Mouse (Mus musculus): ENCODE measurements around the gene Cyp2t4. TPM values are rescaled to one million over a fixed set of nuclear protein-coding genes. Genes with fewer than 3 reads are reported as not detected.

Gene Cyp2t4
- total and polyA plus RNA-seq, 3 experiments = 0.28 TPM; not detected in 2

GRCm38 (mm10) chr7:27131387-27131786, 22.1 kb upstream of the Cyp2t4 start:
- no peak for DNase-seq (ENCODE audit: low read depth, low spot score)
- peak; percentile 27 to 34 (median 33); a peak in 4 of 6 replicates for TF ChIP-seq CTCF (IDR thresholded peaks at IDR 0.05 in 2 of 3, conservative IDR thresholded peaks at IDR 0.05 in 1 of 3; ENCODE audit: control insufficient read depth in 1 of 3, insufficient read depth in 1 of 3, low read depth in 2 of 3, low read length in 3 of 3, poor library complexity in 1 of 3, severe bottlenecking in 1 of 3)
- no peak for TF ChIP-seq ZC3H11A (IDR thresholded peaks at IDR 0.05; ENCODE audit: low read depth, low read length)
- no peak for TF ChIP-seq SMC3 (IDR thresholded peaks at IDR 0.05; ENCODE audit: low read depth, low read length)
- no peak for TF ChIP-seq GATA1 (IDR thresholded peaks at IDR 0.05; ENCODE audit: low read depth, low read length)
- no peak for TF ChIP-seq MXI1 (IDR thresholded peaks at IDR 0.05; ENCODE audit: low read depth, low read length)
- Histone ChIP-seq H3K9ac (ENCODE audit: control insufficient read depth, low read depth, low read length, poor library complexity, severe bottlenecking) (no peak overlapping the region), H3K9me3 (replicated peaks; ENCODE audit: insufficient read depth, low read length) (no peaks in the 10 kb centered on the region), H3K27ac (ENCODE audit: control insufficient read depth, low read depth, low read length) (no peak overlapping the region), H3K79me2 (ENCODE audit: control insufficient read depth, insufficient read depth, low read length, poor library complexity) (no peaks in the 10 kb centered on the region), H3K27me3 (ENCODE audit: control insufficient read depth in 1 of 2, insufficient read depth in 2 of 2, low read length in 2 of 2) (no peaks in the 10 kb centered on the region), H3K4me1 (ENCODE audit: control insufficient read depth in 1 of 2, insufficient read depth in 2 of 2, low read length in 2 of 2) (no peaks in the 10 kb centered on the region), H3K4me3 (ENCODE audit: control insufficient read depth in 1 of 2, insufficient read depth in 1 of 2, low read depth in 2 of 2, low read length in 2 of 2) (no peak overlapping the region), H3K36me3 (ENCODE audit: control insufficient read depth in 1 of 2, insufficient read depth in 2 of 2, low read length in 2 of 2) (no peaks in the 10 kb centered on the region)

GRCm38 (mm10) chr7:27132588-27132987, 20.9 kb upstream of the Cyp2t4 start:
- no peak overlapping the region for H3K4me3 ChIP-seq (ENCODE audit: control insufficient read depth in 1 of 2, insufficient read depth in 1 of 2, low read depth in 2 of 2, low read length in 2 of 2)
- H3K27ac ChIP-seq (ENCODE audit: control insufficient read depth, low read depth, low read length) = no peak overlapping the region
- peak; percentile 65 for DNase-seq (ENCODE audit: low read depth, low spot score)
- no peaks in the 10 kb centered on the region for H3K27me3 ChIP-seq (ENCODE audit: control insufficient read depth in 1 of 2, insufficient read depth in 2 of 2, low read length in 2 of 2)
- no peaks in the 10 kb centered on the region for H3K4me1 ChIP-seq (ENCODE audit: control insufficient read depth in 1 of 2, insufficient read depth in 2 of 2, low read length in 2 of 2)
- no peaks in the 10 kb centered on the region for H3K79me2 ChIP-seq (ENCODE audit: control insufficient read depth, insufficient read depth, low read length, poor library complexity)
- no peaks in the 10 kb centered on the region for H3K36me3 ChIP-seq (ENCODE audit: control insufficient read depth in 1 of 2, insufficient read depth in 2 of 2, low read length in 2 of 2)
- H3K9ac ChIP-seq (ENCODE audit: control insufficient read depth, low read depth, low read length, poor library complexity, severe bottlenecking) = no peak overlapping the region
- no peaks in the 10 kb centered on the region for H3K9me3 ChIP-seq (replicated peaks; ENCODE audit: insufficient read depth, low read length)
- TF ChIP-seq NELFE (IDR thresholded peaks at IDR 0.05; ENCODE audit: low read depth, low read length) (no peak), MYC (IDR thresholded peaks at IDR 0.05; ENCODE audit: low read depth, low read length) (no peak), TCF12 (IDR thresholded peaks at IDR 0.05; ENCODE audit: low read depth, low read length) (no peak), USF2 (IDR thresholded peaks at IDR 0.05; ENCODE audit: borderline replicate concordance in 1 of 2, insufficient read depth in 1 of 2, low read depth in 1 of 2, low read length in 2 of 2) (no peak), E2F4 (IDR thresholded peaks at IDR 0.05; ENCODE audit: borderline replicate concordance, low read depth, low read length) (no peak), ZKSCAN1 (IDR thresholded peaks at IDR 0.05; ENCODE audit: low read depth, low read length) (no peak), GABPA (IDR thresholded peaks at IDR 0.05; ENCODE audit: low read depth, low read length) (no peak), RCOR1 (IDR thresholded peaks at IDR 0.05; ENCODE audit: low read depth, low read length) (no peak), JUND (IDR thresholded peaks at IDR 0.05; ENCODE audit: low read depth, low read length) (no peak), CHD2 (IDR thresholded peaks at IDR 0.05; ENCODE audit: low read length) (no peak), GATA1 (IDR thresholded peaks at IDR 0.05; ENCODE audit: low read depth, low read length) (no peak), POLR2AphosphoS2 (IDR thresholded peaks at IDR 0.05; ENCODE audit: low read length) (no peak), ZC3H11A (IDR thresholded peaks at IDR 0.05; ENCODE audit: low read depth, low read length) (0 out of 2 replicates have a peak, but pooled peaks have one; percentile 22), TAL1 (IDR thresholded peaks at IDR 0.05; ENCODE audit: low read length) (no peak), ZNF384 (IDR thresholded peaks at IDR 0.05; ENCODE audit: low read depth, low read length) (no peak), NRF1 (IDR thresholded peaks at IDR 0.05; ENCODE audit: insufficient read depth, low read depth, low read length, poor library complexity, severe bottlenecking) (no peak), BHLHE40 (IDR thresholded peaks at IDR 0.05; ENCODE audit: borderline replicate concordance, low read depth, low read length) (no peak), CTCF (IDR thresholded peaks at IDR 0.05 in 2 of 3, conservative IDR thresholded peaks at IDR 0.05 in 1 of 3; ENCODE audit: control insufficient read depth in 1 of 3, insufficient read depth in 1 of 3, low read depth in 2 of 3, low read length in 3 of 3, poor library complexity in 1 of 3, severe bottlenecking in 1 of 3) (peak in 2 of 3 experiments; percentile 67 to 68; a peak in 5 of 6 replicates), MAFK (IDR thresholded peaks at IDR 0.05; ENCODE audit: borderline replicate concordance, low read depth, low read length) (no peak), SMC3 (IDR thresholded peaks at IDR 0.05; ENCODE audit: low read depth, low read length) (peak; percentile 59), CHD1 (IDR thresholded peaks at IDR 0.05; ENCODE audit: low read depth, low read length) (no peak), MAX (IDR thresholded peaks at IDR 0.05; ENCODE audit: low read length) (no peak), POLR2AphosphoS5 (IDR thresholded peaks at IDR 0.05; ENCODE audit: borderline replicate concordance, low read depth, low read length) (no peak), MXI1 (IDR thresholded peaks at IDR 0.05; ENCODE audit: low read depth, low read length) (no peak), SIN3A (IDR thresholded peaks at IDR 0.05; ENCODE audit: low read length) (no peak), TBP (IDR thresholded peaks at IDR 0.05; ENCODE audit: low read depth, low read length) (no peak), MYB (IDR thresholded peaks at IDR 0.05; ENCODE audit: low read depth, low read length) (no peak), ZMIZ1 (IDR thresholded peaks at IDR 0.05; ENCODE audit: low read depth, low read length) (no peak), ELF1 (IDR thresholded peaks at IDR 0.05; ENCODE audit: low read depth, low read length) (no peak), UBTF (IDR thresholded peaks at IDR 0.05; ENCODE audit: borderline replicate concordance, insufficient read depth, low read depth, low read length) (no peak), HCFC1 (IDR thresholded peaks at IDR 0.05; ENCODE audit: low read depth, low read length) (no peak)
